Mouse (Mus musculus) lung, postnatal 4 days (tissue): ENCODE results near the gene Tsc22d2.
A peak's percentile ranks its signal among the peaks of the same experiment; 100 is the strongest.
"Not testable (repeated sequence)": the region's sequence is repeated elsewhere in the genome, so short reads cannot be mapped to it uniquely, and the experiment has no call there.

Source experiments
- DNase-seq, 2 experiments: peaks; one replicate each; pipeline ENCODE4 v3.0.0; 2021

Tsc22d2 gene

DNA sequence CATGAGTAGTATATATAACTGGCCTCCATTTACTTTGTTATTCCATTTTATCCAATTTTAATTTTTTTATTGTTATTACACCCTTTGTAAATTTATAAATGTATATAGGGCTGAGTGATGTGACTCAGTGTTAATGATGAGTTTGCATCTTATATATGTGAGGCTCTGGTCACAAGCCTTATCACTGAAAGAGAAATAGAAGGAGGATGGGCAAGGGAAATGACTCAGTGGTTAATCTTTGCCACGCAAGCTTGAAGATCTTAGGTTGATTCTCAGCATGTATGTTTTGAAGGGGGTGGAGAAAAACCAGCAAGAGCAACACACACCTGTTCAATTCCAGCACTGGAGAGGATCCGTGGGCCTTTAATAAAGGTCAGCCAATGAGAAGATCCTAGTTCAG lies 19.9 kb downstream of the Tsc22d2 start:
- DNase-seq, result no peak

DNA sequence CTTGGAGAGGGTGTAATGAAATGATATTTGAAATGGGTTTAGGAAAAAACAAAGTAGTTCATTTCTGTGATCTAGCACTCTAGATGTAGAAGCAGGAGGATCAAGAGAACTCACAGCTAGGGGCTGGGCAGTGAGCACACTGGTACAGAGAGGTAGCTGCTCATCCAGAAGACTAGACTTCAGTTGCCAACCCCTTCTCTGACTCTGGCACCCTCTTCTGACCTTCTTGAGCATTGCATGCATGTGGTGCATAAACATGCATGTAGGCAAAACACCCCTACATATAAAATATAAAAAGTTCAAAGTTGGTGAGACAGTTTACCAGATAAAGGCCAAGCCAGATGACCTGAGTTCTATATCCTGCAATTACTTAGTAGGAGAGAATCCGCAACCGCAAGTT lies 33.7 kb downstream of the Tsc22d2 start:
- DNase-seq, result no peak

DNA sequence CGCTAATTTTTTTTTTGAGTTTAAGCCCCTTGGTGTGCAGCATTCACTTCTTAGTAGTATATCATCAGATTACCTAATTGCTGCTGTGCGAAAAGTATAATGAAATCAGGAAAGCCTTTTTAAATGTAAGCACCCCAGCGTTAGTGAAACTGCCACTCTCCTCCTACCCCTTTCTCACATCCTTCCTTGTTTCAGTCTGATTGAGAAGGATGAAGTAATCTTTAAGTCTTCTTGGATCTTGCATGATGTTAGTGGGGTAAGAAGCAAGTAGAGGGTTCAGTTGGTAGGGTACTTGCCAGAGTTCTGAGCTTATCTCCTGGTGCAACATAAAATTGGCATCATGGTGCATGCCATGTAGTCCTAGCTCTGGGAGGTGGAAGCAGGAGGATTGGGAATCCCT lies 35.0 kb downstream of the Tsc22d2 start:
- no peak for DNase-seq

DNA sequence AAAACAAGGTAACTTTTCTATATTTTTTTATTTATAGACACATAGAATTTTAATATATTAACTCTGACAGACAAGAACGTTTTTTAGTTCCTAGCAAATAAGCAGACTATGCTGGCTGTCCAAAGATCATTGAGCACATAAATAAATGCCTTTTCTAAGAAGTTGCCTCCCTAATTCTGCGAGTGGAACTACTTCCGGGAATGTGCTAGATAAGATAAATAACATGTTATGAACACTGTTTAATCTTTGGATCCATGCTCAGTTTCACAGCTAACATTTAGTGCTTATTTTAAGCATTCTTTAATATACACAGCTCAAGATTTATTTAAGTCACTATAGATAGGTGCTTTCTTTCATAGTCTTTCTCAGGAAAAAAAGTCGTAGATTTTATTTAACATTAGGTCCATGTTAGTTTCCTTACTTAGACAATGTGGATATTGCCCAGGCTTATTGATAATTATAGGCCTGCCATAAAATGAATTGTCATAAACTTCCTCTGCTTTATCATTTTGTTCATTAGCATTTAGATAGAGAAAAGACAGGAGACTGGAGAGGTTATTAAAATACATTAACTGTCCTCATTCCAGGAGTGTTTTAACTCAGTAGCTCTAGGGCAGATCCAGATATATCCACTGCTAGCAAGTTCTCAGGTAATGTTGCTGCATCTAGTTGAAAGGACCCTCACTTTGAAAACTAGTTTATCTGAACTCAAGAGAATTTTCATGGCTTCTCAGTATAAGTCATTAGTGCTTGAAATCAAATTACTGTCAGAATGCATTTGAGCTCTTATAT lies 40.1 kb downstream of the Tsc22d2 start:
- DNase-seq, result no peak

DNA sequence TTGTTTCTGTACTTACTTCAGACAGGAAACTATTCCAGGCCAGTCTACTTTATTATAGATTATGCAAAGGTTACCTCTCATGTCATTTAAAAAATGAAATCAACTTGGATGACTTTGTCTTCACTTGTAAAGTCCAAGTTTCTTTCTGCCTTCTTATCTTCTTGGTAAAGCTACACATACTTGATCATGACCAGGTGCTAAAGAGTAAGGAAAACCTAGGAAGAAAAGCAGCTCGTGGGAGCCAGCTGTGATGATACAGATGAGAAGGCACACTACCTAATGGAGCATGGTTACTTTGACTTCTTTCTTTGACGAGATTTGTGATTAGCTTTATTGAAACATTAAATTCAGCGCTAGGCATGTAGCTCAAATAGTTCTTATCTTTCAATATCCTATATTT lies 40.7 kb downstream of the Tsc22d2 start:
- no peak for DNase-seq

DNA sequence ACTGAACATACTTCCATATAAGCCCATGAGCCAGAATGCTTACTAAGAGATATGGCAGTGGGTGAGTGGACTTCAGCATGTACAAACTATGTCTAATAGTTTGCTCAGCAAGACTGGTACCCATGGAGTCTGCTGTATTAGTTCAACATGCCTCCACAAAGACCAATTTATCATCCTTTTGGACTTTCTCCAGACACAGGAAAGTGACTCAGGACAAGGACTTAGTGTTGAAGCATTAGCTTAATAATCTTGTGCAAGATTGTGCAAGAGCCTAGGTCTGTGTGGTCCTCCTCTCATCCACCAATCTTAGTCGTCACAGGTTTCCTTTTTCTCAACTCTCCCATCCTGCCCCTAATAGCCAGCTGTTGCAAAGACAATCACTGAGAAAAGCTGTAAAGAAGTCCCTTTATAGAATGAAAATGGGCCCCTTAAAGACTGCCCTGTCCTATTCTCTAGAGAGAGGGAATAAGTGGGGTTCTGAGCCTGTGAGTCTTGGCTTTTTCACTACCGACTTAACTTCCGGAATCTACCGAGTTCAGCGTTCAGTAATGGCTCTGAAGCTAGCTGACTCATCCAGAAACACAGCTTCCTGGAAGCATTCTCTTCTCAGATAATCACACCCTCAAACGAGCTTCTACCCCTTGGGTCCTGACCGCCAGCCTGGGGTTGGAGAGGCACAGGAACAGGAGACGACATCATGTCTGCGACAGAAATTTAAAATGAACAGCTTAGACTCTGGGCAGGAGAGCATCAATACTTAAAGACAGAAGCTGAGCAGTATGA lies 55.3 kb downstream of the Tsc22d2 start:
- no peak for DNase-seq

DNA sequence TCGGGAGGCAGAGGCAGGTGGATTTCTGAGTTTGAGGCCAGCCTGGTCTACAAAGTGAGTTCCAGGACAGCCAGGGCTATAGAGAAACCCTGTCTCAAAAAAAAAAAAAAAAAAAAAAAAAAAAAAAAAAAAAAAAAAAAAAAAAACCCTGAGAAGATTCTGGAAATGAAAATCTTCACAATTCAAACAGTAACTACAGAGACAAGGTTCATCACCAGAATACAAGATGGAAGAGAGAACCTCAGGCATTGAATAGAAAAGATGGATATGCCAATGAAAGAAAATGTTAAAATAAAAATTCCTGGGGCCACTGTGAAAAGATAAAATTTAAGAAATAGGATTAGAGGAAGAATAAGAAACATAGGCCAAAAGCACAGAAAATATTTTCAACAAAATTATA lies 60.8 kb downstream of the Tsc22d2 start:
- not testable (repeated sequence) for DNase-seq

DNA sequence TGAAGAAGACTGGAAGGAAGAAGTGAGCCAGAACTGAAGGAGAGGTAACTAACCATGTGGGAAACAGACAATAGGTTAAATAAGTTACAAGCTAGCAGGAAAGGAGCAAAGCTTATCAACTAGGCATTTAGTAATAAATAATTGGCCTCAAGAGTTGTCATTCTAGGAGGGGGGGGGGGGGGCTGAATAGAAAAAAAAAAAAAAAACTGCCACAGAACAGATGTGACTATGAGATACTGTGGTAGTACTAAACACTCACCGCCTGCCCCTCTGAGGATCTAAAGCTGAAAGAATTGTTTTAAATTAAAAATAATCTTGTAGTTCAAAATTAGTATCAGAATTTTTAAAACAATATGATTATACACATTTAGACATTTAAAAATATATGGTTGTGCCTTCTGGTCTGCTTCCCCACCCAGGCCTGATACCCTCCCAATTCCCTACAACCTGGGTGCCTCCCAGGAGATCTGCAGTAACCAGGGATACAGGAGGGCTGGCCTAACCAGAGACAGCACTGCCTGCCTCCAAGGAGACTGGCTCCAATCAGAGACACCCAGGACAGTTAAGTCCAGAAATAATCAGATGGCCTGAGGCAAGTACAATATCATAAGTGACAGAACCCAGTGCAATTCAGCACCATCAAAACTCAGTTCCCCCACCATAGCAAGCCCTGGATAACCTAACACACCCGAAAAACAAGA lies 64.4 kb downstream of the Tsc22d2 start:
- DNase-seq, result no peak

DNA sequence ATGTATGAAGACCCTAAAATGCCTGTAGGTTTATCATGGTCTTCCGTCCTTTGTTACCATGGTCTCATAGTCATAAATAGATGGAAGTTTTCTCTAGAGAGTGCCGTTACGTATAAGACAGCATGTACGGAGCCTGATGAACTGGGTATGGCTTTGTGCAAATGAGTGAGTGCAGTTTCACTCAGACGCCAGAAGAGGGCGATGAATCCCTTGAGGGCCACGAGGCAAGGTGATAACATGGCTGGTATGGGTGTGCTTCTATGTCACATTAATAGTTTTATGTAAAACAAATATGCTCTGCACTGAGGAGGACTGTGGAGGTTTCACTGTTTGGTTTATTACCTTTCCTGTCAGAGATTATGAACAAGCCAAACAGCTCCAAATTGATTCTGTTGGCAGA lies 71.4 kb downstream of the Tsc22d2 start:
- peak in 1 of 2 experiments; percentile 27 for DNase-seq

DNA sequence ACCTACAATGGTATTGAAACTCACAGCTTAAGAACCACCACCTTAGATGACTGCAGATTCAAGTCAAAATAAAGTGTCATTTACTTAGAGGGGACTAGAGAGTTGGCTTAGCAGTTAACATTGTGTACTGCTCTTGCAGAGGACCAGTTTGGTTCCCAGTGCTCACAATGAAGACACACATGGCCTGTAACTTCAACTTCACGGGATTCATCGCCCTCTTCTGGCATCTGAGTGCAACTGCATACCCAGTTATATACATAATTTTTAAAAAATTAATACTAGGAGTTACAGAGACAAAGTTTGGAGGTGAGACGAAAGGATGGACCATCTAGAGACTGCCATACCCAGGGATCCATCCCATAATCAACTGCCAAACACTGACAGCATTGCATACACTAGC lies 72.6 kb downstream of the Tsc22d2 start:
- no peak for DNase-seq

DNA sequence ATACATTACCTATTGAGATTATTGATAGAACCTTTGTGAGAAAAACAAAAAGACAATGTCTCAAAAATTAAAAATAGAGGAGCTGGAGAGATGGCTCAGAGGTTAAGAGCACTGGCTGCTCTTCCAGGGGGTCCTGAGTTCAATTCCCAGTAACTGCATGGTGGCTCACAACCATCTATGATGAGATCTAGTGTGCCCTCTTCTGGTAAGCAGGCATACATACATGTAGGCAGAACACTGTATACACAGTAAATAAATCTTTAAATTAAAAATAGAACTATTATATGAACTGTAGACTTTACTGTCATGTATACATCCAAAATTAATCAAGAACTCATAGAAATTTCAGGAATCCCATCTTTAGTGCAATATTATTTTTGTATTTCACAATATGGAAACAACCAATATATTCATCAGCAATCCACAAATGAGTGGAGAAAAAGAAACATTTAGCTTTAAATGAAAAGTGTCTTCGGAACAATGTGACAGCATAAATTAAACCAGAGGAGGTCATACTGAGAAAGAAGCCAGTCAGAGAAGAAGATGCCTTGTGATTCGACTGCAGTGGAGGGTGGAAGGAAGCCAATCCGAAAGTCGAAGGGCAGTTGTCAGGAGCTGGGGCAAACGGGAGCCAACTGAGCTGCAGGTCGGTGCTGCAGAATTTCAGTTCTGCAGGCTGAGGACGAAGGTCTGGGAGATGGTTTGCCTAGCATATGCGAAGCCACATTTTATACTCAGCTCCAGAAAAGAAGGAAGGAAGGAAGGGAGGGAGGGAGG lies 73.7 kb downstream of the Tsc22d2 start:
- no peak for DNase-seq

DNA sequence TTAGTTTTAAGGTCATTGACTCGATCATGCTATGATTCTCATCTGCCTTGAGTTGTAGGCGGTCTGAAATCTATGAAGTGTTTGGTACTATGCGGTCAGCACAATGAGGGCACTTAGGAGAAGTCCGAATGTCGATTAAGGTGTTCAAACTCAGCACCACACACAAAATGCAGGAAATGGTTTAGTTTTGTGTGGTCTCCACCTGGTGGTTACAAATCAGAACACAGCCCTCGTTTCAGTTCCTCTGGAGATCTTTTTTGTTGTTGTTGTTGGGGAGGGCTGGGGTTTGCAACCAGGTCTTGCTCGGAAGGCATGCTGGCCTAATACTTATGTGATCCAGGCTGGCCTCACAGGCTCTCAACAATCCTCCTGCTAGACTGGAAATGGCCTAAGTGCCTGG lies 76.3 kb downstream of the Tsc22d2 start:
- peak in 1 of 2 experiments; percentile 45 for DNase-seq

DNA sequence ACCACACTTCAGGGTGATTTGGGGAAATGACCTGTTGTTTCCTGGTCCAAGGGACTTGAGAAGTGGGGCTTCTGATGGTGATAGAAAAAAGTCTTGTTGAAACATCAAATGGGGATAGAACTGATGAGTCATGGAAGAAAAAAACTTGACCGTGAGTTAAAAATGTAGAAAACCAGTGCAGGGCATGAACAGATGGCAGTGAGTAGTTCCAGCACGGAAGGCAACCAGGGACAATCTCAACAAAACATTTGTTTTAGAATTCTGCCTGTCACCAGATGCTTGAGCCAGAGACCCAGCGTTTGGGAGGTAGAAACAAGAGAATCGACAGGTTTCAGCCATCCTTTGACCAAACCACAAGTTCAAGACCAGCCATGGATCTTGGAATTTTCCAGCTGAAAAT lies 79.1 kb downstream of the Tsc22d2 start:
- no peak for DNase-seq

DNA sequence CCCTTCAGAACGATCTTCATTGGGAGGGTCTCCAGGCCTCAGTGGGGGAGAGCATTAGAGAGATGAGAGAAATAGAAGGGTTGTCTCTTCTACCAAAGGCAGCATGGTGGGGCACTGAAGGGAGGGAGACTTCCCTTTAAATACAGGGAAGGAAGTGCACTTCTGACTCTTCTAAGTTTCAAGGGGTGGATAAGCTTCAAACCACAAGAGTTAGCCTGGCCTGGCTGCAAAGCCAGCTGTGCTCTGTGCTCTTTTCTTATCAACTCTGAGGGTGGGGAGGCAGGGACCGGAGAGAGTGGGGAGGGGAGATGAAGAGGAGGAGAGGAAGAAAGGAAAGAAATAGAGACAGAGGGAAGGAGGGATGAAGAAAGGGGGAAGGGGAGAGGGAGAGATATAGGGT lies 87.4 kb downstream of the Tsc22d2 start:
- peak in 1 of 2 experiments; percentile 16 for DNase-seq

DNA sequence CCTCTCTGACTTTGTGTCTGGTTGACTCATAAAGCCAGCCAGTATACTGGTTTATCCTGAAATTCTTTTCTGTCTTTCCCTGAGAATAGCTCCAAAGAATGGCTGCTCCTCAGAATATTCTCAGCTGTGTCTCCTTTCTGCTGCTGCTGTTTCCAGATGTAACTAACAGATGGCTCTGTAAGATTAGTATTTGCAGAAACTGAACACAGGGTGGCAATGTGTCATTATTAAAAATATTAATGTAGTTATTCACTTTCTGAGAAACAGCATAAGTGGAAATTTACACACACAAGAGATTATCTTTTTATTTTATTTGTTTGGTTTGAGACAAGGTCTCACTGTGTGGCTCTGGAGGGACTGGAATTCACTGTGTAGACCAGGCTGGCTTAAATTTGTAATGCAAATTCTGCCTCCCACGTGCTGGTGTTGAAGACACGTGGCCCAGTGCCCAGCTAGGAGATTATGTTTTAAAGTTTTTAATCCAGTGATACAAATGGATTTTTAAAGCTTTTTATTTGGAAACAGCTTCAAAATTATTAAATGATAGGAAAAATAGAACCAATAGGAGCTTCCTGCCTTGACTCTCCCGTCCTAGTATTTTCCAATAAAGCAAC lies 89.3 kb downstream of the Tsc22d2 start:
- no peak for DNase-seq

DNA sequence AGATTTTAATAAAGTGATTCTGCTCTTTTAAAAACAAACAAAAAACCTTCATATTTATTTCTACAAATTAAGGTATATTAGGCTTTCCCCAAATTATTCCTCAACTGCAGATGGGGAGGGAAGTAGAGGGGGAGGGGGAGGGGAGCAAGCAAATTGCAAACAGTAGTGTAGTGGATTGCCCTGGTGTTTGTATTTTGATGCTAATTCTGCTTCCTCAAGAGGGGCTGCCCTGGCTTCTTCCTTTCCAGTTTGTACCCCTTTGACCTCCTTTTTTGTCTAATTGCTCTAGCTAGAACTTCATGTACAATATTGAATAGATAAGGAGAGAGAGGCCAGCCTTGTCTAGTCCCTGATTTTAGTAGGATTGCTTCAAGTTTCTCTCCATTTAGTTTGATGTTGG lies 90.2 kb downstream of the Tsc22d2 start:
- DNase-seq, result no peak

DNA sequence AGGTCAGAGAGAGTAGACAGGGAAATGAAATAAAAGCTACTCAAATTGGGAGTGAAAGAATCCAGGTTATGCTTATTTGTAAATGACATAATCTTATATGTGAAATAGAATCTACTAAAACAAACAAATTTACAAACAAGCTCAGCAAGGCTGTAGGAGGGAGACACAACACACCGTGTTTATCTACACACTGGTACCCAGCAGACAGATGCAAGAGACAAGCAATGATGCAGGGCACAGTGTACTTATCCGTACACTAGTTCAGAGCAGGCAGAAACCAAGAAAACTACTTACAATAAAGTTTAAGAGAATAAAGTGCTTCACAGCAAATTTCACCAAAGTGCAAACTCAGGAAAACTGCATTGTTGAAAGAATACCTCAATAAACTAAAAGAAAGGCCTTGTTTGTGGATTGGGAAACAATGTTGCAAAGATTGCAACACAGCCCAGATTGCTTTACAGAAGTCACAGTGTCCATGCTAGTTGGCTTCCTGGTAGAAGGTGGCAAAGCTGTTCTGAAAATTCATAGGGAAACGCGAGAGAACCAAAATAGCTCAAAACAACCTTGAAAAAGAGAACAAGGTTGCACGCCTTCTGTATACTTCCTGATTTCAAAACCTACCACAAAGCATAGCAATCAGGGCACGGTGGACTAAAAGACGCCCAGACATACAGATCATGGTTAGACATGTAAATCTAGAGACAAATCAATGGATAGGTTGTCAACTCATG lies 93.7 kb downstream of the Tsc22d2 start:
- peak in 1 of 2 experiments; percentile 24 for DNase-seq

DNA sequence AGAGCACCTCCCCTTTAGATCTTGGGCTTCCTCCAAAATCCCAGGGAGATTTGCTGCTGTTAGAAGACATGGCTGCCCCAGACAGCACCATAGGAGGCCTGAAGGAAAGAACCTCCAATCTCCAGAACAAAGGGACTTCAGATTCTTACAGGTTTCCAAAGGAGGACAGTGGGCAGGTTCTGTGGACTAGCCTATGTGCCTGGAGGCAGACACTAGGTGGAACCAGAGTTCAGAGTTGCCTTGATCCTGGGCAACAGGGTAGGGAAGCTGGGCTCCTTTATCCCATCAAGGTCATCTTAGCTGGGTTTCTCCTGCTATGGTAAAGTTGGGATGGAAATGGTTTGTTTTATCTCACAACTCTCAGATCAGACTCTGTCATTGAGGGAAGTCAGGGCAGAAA lies 97.1 kb downstream of the Tsc22d2 start:
- peak in 1 of 2 experiments; percentile 31 for DNase-seq

DNA sequence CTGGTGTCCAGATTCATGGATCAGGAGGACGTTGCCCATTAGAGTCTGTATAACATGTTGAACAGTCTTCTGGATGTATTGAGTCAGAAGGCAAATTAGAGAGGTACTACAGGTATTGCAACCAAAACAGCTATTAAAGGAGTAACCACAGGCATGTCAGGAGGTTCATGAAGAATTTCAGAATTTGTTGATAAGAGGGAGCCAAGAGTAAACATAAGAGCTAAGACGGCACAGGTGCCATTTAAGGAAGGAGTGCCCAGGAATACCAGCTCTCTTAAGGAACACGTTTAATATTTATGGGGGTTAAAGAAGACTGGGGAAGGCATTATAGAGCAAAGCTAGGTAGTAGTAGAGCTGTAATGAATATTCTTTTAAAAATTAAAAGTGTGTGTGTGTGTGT lies 98.2 kb downstream of the Tsc22d2 start:
- DNase-seq, result no peak

DNA sequence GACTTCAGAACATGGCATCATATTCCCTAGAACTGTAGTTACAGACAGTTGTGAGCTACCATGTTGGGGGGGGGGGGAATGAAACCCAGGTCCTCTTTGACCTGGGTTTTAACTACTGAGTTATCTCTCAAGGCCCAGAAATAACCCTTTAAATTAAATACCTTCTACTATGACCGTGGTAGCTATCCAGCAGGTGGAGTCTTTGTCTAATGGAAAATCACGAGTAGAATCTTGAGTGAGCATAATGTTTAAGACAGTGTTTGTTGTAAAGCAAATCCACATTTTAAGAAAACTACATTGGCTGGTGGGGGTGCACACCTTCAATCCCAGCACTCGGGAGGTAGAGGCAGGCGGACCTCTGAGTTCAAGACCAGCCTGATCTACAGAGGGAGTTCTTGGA lies 99.0 kb downstream of the Tsc22d2 start:
- no peak for DNase-seq

DNA sequence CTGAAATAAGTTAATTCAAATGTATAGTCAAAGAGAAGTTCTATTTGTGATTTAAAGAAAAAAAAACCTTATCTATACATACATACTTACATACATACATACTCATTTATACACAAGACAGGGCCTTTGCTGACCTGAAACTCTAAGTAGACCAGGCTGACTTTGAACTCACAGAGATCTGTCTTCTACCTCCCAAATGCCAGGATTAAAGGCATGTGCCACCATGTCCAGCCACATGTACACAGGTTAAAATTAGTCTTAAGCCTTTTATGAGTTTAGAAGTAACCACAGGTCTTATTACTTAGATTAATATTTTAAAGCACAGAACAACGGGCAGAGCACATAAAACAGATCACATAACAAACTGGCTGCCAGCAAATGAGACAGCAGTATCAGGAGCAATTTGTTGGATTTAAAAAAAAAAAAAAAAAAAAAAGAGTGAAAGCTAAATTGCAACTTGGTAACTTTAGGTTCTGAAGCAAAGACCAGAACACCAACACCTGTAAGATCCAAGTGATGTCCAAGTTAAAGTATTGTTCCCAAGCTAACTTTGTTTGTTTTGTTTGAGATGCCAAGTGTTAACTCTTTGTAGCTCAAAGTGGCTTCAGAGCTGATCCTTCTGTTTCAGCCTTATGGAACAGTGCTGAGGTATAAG lies 101.6 kb downstream of the Tsc22d2 start:
- DNase-seq, result no peak
